Mouse (Mus musculus) CD4-positive helper T cell, adult 2 months (primary cell): ENCODE measurements around the gene Fxyd1.

Source experiments
- DNase-seq: peaks from one replicate; pipeline ENCODE4 v3.0.0-alpha.2; 2012; ENCODE audit warnings: low read depth, missing footprints, low spot score

Gene Fxyd1

GRCm38 (mm10) chr7:31052636-31053434 is 4.2 kb downstream of the Fxyd1 start:
- peak; percentile 51 for DNase-seq

GRCm38 (mm10) chr7:31052251-31052635 is 4.8 kb downstream of the Fxyd1 start:
- DNase-seq = no peak

GRCm38 (mm10) chr7:31051321-31052021 is 5.5 kb downstream of the Fxyd1 start, which contains the start of gene Fxyd7:
Fxyd7 (minus strand) TSS chr7:31051467.
- peak; percentile 38 for DNase-seq

- DNase-seq = peak; percentile 32
These were observed 6.1 kb downstream of the Fxyd1 start for GRCm38 (mm10) chr7:31050921-31051320.

GRCm38 (mm10) chr7:31050487-31050886 is 6.5 kb downstream of the Fxyd1 start:
- no peak for DNase-seq

- peak; percentile 37 for DNase-seq
These were observed 7.1 kb downstream of the Fxyd1 start for GRCm38 (mm10) chr7:31049846-31050281.

GRCm38 (mm10) chr7:31049135-31049845 is 7.7 kb downstream of the Fxyd1 start:
- peak; percentile 47 for DNase-seq

GRCm38 (mm10) chr7:31042431-31042910 is 14.5 kb downstream of the Fxyd1 start, which contains the start of gene Fxyd5:
Fxyd5 (minus strand) TSS chr7:31042481.
- no peak for DNase-seq

GRCm38 (mm10) chr7:31041662-31042315 is 15.2 kb downstream of the Fxyd1 start:
- peak; percentile 88 for DNase-seq

GRCm38 (mm10) chr7:31041023-31041407 is 16.0 kb downstream of the Fxyd1 start:
- peak; percentile 29 for DNase-seq

- DNase-seq = peak; percentile 38
These were observed 16.5 kb downstream of the Fxyd1 start for GRCm38 (mm10) chr7:31040281-31041022.

- no peak for DNase-seq
These were observed 18.0 kb downstream of the Fxyd1 start for GRCm38 (mm10) chr7:31039011-31039410.

- peak; percentile 71 for DNase-seq
These were observed 19.3 kb downstream of the Fxyd1 start for GRCm38 (mm10) chr7:31037675-31038074.

GRCm38 (mm10) chr7:31036917-31037316 is 20.1 kb downstream of the Fxyd1 start:
- peak; percentile 73 for DNase-seq

- no peak for DNase-seq
These were observed 21.7 kb downstream of the Fxyd1 start for GRCm38 (mm10) chr7:31035291-31035690.

GRCm38 (mm10) chr7:31034789-31035188 is 22.2 kb downstream of the Fxyd1 start:
- DNase-seq = peak; percentile 83

- DNase-seq = peak; percentile 83
These were observed 23.4 kb downstream of the Fxyd1 start for GRCm38 (mm10) chr7:31033409-31034165.

- DNase-seq = peak; percentile 74
These were observed 25.3 kb downstream of the Fxyd1 start for GRCm38 (mm10) chr7:31031731-31032130.

- DNase-seq = peak; percentile 40
These were observed 26.3 kb downstream of the Fxyd1 start for GRCm38 (mm10) chr7:31030717-31031116.

GRCm38 (mm10) chr7:31028609-31029008 is 28.4 kb downstream of the Fxyd1 start:
- DNase-seq = peak; percentile 67
